Mouse (Mus musculus) R1 (cell line): ENCODE results near the gene Syn1.
A peak's percentile ranks its signal among the peaks of the same experiment; 100 is the strongest.

Experiments used
- DNase-seq: peaks from one replicate; pipeline ENCODE4 v3.0.0-alpha.2; 2018; ENCODE audit warnings: low read depth, low spot score

The Syn1 gene

GRCm38 (mm10) chrX:20862105-20863065, 58.4 kb downstream of the Syn1 start:
- DNase-seq: no peak

- DNase-seq: no peak
Observed at GRCm38 (mm10) chrX:20861453-20862104, 59.2 kb downstream of the Syn1 start.

- DNase-seq: no peak
Observed at GRCm38 (mm10) chrX:20853794-20854193, 67.0 kb downstream of the Syn1 start.

GRCm38 (mm10) chrX:20848256-20848984, 72.4 kb downstream of the Syn1 start:
- DNase-seq: peak; percentile 98

GRCm38 (mm10) chrX:20847816-20848215, 73.0 kb downstream of the Syn1 start:
- peak; percentile 34 for DNase-seq

- no peak for DNase-seq
Observed at GRCm38 (mm10) chrX:20847232-20847631, 73.6 kb downstream of the Syn1 start.

GRCm38 (mm10) chrX:20828934-20829333, 91.9 kb downstream of the Syn1 start:
- peak; percentile 74 for DNase-seq

GRCm38 (mm10) chrX:20819708-20820426, 100.9 kb downstream of the Syn1 start:
- peak; percentile 83 for DNase-seq

GRCm38 (mm10) chrX:20819204-20819628, 101.6 kb downstream of the Syn1 start:
- DNase-seq: peak; percentile 87

GRCm38 (mm10) chrX:20816974-20817373, 103.8 kb downstream of the Syn1 start:
- no peak for DNase-seq
